Mouse (Mus musculus): ENCODE results near the gene Hspb8. TPM values are rescaled to one million over a fixed set of nuclear protein-coding genes. Genes with fewer than 3 reads are reported as not detected.

Gene Hspb8
- polyA plus RNA-seq, 1 experiment from 2014 or later: 8.6 TPM

DNA sequence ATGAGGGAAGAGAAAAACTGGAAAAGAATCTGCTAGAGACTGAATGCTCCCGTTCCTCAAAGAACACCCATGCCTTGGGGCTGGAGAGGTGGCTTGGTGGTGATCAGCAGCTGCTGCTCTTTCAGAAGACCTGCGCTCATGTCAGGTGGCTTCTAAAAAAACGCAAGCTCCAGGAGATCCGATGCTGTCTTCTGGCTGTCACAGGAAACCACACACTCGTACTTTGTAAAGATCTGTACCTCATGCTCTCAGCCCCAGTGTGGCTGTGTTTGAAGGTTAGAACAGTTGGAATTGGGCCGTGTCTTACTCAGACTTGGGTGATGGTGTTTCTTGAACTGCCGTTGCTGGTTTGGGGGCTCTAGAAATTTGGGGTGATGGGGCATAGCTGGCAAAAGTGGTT is 42.3 kb downstream of the Hspb8 start:
- Histone ChIP-seq H3K27me3 (ENCODE audit: poor library complexity, severe bottlenecking) (0 out of 2 replicates have a peak, but pooled peaks cover 7% of the 10 kb centered on the region), H3K36me3 (replicated peaks) (no peaks in the 10 kb centered on the region), H3K4me3 (no peak overlapping the region), H3K9me3 (no peaks in the 10 kb centered on the region), H3K4me1 (peaks cover 10% of the 10 kb centered on the region; the same call in 1 of the 2 replicates), H3K27ac (no peak overlapping the region)
- 93% methylated on average over 7 of the region's 7 CpGs for WGBS
- no peak for DNase-seq (ENCODE audit: extremely low spot score, low spot score)

DNA sequence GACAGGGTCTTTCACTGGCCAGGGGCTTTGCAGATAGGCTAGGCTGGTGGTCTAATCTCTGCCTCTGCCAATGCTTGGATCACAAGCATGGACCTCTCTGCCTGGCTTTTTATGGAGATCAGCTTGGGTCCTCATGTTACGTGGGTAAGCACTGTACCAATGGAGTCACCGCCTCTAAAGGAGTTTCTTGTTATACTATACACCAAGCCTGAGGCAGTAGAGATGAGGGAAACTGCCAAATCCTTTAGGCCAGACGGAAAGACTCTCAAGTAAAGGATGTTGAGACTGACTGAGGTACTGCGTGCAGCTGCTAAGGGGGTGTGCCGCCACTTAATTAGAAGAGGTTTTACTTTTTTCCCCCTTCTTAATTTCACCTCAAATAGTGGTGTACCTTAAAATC is 43.8 kb downstream of the Hspb8 start:
- WGBS: 73% methylated on average over 5 of the region's 5 CpGs
- Histone ChIP-seq H3K27ac (no peak overlapping the region), H3K36me3 (replicated peaks) (no peaks in the 10 kb centered on the region)

DNA sequence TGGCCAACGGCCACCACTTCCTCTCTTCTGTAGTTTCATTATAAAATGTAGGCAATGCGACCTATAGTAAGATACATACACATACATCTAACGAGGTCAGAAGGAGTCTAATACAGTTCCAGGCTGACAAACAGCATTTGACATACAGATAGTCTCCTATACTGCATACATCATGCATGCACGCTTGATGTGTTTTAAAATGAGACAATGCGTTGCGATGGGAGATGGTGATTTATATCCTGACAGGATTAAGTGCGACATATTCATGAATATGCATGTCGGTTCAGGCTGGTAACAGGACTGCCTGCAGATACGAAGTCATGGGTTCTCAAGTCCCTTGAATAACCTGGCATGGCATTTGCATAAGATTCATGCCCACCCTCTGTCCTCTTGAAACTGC is 54.7 kb downstream of the Hspb8 start:
- no peak overlapping the region for H3K4me3 ChIP-seq
- no peaks in the 10 kb centered on the region for H3K9me3 ChIP-seq
- no peak overlapping the region for H3K27ac ChIP-seq
- 89% methylated on average over 9 of the region's 9 CpGs for WGBS
- no peaks in the 10 kb centered on the region for H3K36me3 ChIP-seq (replicated peaks)
- H3K4me1 ChIP-seq: no peaks in the 10 kb centered on the region
- H3K27me3 ChIP-seq (ENCODE audit: poor library complexity, severe bottlenecking): no peaks in the 10 kb centered on the region
- DNase-seq (ENCODE audit: extremely low spot score, low spot score): no peak

More for the DNA sequence above, 43.8 kb downstream of the Hspb8 start:
- Histone ChIP-seq H3K9me3 (no peaks in the 10 kb centered on the region), H3K27me3 (ENCODE audit: poor library complexity, severe bottlenecking) (peaks cover 7% of the 10 kb centered on the region; the same call in 1 of the 2 replicates), H3K4me1 (peaks cover 10% of the 10 kb centered on the region; the same call in 1 of the 2 replicates), H3K4me3 (no peak overlapping the region)
- DNase-seq (ENCODE audit: extremely low spot score, low spot score): no peak

DNA sequence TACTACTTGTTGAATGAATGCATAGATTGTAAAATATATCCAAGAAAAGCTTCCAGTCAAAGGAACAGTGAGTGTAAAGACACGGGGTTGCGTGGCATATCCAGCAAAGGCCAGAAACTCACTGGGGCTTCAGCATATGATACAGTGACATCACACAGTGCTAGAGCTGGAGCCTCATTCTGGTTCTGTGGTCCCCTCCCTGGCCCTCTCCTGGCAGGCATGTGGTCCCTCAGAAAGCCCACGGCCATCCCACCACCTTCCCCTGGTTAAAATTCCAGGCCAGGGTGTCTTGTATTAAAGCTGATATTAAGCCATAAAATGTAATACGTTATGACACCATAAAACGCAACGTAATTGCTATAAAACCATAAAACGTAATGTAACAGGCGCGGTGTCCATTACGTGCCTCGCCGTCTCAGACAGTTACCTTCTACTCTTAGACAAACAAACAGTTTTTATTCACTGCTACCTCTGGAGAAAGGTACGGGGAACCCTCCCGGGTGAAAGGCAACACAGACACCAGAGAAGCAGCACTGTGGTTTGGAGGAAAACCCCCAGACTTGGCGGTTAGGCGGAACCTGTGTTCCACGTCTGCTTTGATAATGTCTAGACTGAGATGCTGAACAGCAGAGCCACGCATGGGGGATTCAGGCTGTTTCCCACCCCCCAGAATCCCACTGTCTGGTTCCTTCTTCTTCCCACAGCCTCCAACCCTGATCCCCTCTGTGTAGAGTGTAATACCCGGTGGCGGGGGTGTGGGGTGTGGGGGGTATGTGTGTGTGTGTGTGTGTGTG is 55.6 kb downstream of the Hspb8 start:
- DNase-seq (ENCODE audit: extremely low spot score, low spot score): no peak
- no peaks in the 10 kb centered on the region for H3K36me3 ChIP-seq (replicated peaks)
- H3K9me3 ChIP-seq: no peaks in the 10 kb centered on the region
- WGBS: 93% methylated on average over 20 of the region's 20 CpGs
- H3K4me3 ChIP-seq: no peak overlapping the region
- no peaks in the 10 kb centered on the region for H3K27me3 ChIP-seq (ENCODE audit: poor library complexity, severe bottlenecking)
- H3K4me1 ChIP-seq: no peaks in the 10 kb centered on the region
- no peak overlapping the region for H3K27ac ChIP-seq

DNA sequence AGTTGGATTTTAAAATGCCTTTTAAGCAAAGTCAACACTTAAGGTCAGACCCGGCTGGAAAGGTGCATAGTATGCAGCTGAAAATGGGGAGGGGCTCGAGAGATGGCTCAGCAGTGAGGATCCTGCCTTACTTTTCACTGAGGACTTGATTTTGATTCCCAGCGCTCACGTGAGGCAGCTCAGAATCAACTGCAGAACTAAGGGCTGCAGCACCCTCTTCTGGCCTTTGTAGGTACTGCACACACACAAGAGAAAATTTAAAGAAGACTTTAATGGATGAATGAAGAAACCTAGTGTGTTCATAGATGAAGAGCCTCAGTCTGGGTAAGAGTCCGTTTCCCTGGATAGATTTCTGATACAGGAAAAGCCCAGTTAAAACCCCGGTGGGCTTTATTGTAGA is 61.3 kb downstream of the Hspb8 start:
- Histone ChIP-seq H3K4me1 (no peaks in the 10 kb centered on the region), H3K36me3 (replicated peaks) (no peaks in the 10 kb centered on the region), H3K9me3 (peaks cover 9% of the 10 kb centered on the region), H3K4me3 (no peak overlapping the region), H3K27ac (no peak overlapping the region), H3K27me3 (ENCODE audit: poor library complexity, severe bottlenecking) (no peaks in the 10 kb centered on the region)
- 76% methylated on average over 6 of the region's 6 CpGs for WGBS
- DNase-seq (ENCODE audit: extremely low spot score, low spot score): no peak

DNA sequence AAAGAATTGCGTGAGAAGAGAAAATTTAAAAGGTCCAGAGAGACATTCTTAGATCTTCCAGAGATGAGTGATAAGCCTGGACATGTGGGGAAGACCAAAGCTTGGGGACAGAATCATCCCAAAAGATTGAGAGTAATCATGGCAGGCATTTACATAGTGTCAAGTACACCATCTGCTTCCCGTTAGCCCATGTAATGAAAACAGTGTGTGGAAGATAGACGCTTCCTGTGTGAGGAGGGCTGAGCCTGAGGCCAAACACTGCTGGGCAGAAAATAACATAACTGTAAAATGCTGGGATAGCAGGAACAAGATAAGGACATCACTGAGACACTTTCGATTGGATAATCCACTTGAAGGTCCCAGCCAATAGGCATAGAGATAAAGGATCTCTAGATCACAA is 61.9 kb downstream of the Hspb8 start:
- DNase-seq (ENCODE audit: extremely low spot score, low spot score): no peak
- no peaks in the 10 kb centered on the region for H3K36me3 ChIP-seq (replicated peaks)
- H3K9me3 ChIP-seq: peaks cover 9% of the 10 kb centered on the region
- H3K27ac ChIP-seq: no peak overlapping the region
- no peaks in the 10 kb centered on the region for H3K27me3 ChIP-seq (ENCODE audit: poor library complexity, severe bottlenecking)
- H3K4me1 ChIP-seq: no peaks in the 10 kb centered on the region
- WGBS: 77% methylated on average over 4 of the region's 4 CpGs
- no peak overlapping the region for H3K4me3 ChIP-seq

Other genes with a start within 250 kb of the Hspb8 start
- gene Ccdc60, start 133.9 kb downstream of the Hspb8 start, polyA plus RNA-seq (2016; fragmentation: Nextera tagmentation; extraction: Ambion mirVana): 0.47 and 0.66 TPM in 2 replicates
- gene Srrm4, start 169.0 kb upstream of the Hspb8 start, polyA plus RNA-seq (2016; fragmentation: Nextera tagmentation; extraction: Ambion mirVana): 4.9 and 6.4 TPM in 2 replicates